Mouse (Mus musculus) thymus, adult 2 months (tissue): Measurements from ENCODE around the gene Ralb.

Experiments
- CTCF ChIP-seq: fragments of 200-500 bp; IDR thresholded peaks from 2 replicates; pipeline ENCODE4 v1.5.1; 2012; ENCODE audit warnings: mild to moderate bottlenecking, control low read depth, low read length, moderate library complexity, borderline replicate concordance; ENCODE audit not compliant: control insufficient read depth, poor library complexity, insufficient read depth; ENCODE audit errors: extremely low read depth
- POLR2A ChIP-seq: fragments of 200-500 bp; IDR thresholded peaks from 2 replicates; pipeline ENCODE4 v1.6.1; 2012; ENCODE audit warnings: mild to moderate bottlenecking, low read length, control low read depth, moderate library complexity; ENCODE audit not compliant: control insufficient read depth, poor library complexity, insufficient read depth; ENCODE audit errors: extremely low read depth

- TF ChIP-seq POLR2A (no peak), CTCF (no peak)
These were observed 82.1 kb downstream of the Ralb start for GRCm38 (mm10) chr1:119422460-119423015.
